Comparison of ENCODE assay signal across 19 mouse cellular contexts in the genomic region with DNA sequence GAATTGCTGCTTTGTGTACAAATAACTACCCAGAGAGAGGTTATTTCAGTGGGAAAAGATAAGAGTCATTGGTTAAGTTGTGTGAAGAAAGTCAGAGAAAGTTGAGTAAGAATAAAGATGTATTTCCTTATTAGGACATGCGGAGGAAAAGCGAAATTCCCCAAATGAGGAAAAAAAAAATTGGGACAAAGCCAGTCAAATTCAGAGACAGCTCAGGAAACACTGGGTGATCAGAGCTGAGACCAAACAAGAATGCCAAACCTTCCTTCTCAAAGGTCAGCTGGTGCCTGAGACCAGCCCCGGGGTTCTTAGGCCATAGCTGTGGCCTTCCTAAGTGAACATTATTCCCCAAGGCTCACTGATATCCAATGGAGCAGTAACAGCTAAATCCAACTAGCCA.
"Had no signal": no experiment of that assay in that cellular context is flagged by ENCODE, and none has a peak within 500 bp of the region (broad histone marks: within the 10 kb centered on the region; RNA-seq: fewer than 3 reads in every experiment).

No protein-coding gene starts in this region.

- H3K27ac ChIP-seq: kidney, postnatal 0 days; left cerebral cortex, adult 2 months; liver, embryonic 14.5 days; midbrain, embryonic 10.5 days; midbrain, embryonic 13.5 days; neural tube, embryonic 13.5 days; stomach, embryonic 15.5 days had no signal

- H3K36me3 ChIP-seq: midbrain, embryonic 10.5 days; midbrain, embryonic 13.5 days; neural tube, embryonic 13.5 days; stomach, embryonic 15.5 days had no signal

- H3K4me1 ChIP-seq: midbrain, embryonic 10.5 days; midbrain, embryonic 13.5 days; neural tube, embryonic 13.5 days; stomach, embryonic 15.5 days had no signal

- DNase-seq: kidney, adult 8-10 months; kidney, postnatal 36 days; layer of hippocampus, postnatal 36 days; liver, postnatal 0 days; retina, postnatal 1 day; right cerebral cortex, postnatal 25 days; spleen, adult 18-20 months; thymus, postnatal 25 days had no signal

- H3K27me3 ChIP-seq: megakaryocyte, embryonic 14.5 days; midbrain, embryonic 13.5 days; neural tube, embryonic 13.5 days; stomach, embryonic 15.5 days had no signal

- H3K4me2 ChIP-seq: midbrain, embryonic 13.5 days; neural tube, embryonic 13.5 days; stomach, embryonic 15.5 days had no signal

- H3K9me3 ChIP-seq: megakaryocyte, embryonic 14.5 days; midbrain, embryonic 10.5 days; midbrain, embryonic 13.5 days; neural tube, embryonic 13.5 days; stomach, embryonic 15.5 days had no signal

- H3K9ac ChIP-seq: liver, embryonic 14.5 days; liver, postnatal 0 days; midbrain, embryonic 13.5 days; neural tube, embryonic 13.5 days; stomach, embryonic 15.5 days had no signal

- H3K4me3 ChIP-seq: left cerebral cortex, adult 2 months; megakaryocyte, embryonic 14.5 days; midbrain, embryonic 10.5 days; midbrain, embryonic 13.5 days; myocyte; neural tube, embryonic 13.5 days; stomach, embryonic 15.5 days had no signal

- ATAC-seq: intestine, postnatal 0 days; liver, postnatal 0 days; midbrain, embryonic 13.5 days; midbrain, embryonic 16.5 days had no signal
